Mouse (Mus musculus): ENCODE data around the gene Drd4.

Gene Drd4

GRCm38 (mm10) chr7:141335044-141335579 lies 43.3 kb downstream of the Drd4 start:
- DNase-seq (ENCODE audit: low spot score in 2 of 2): no peak

GRCm38 (mm10) chr7:141335682-141336081 lies 43.9 kb downstream of the Drd4 start:
- DNase-seq (ENCODE audit: low spot score in 2 of 2): no peak

- DNase-seq (ENCODE audit: low spot score in 2 of 2): no peak
Measured at GRCm38 (mm10) chr7:141336296-141336695, 44.5 kb downstream of the Drd4 start.

GRCm38 (mm10) chr7:141337716-141338416 lies 46.1 kb downstream of the Drd4 start:
- DNase-seq (ENCODE audit: low spot score in 2 of 2): no peak

- peak; percentile 81 to 85 for DNase-seq (ENCODE audit: low spot score in 2 of 2)
Measured at GRCm38 (mm10) chr7:141338576-141339131, 46.8 kb downstream of the Drd4 start, which contains the start of gene Eps8l2. Eps8l2 (plus strand) TSS chr7:141338880.

- DNase-seq (ENCODE audit: low spot score in 2 of 2): peak in 1 of 2 experiments; percentile 48
Measured at GRCm38 (mm10) chr7:141339215-141339920, 47.6 kb downstream of the Drd4 start.

- no peak for DNase-seq (ENCODE audit: low spot score in 2 of 2)
Measured at GRCm38 (mm10) chr7:141340023-141340422, 48.2 kb downstream of the Drd4 start.

- DNase-seq (ENCODE audit: low spot score in 2 of 2): peak in 1 of 2 experiments; percentile 42
Measured at GRCm38 (mm10) chr7:141340476-141340875, 48.7 kb downstream of the Drd4 start.

GRCm38 (mm10) chr7:141341689-141342226 lies 50.0 kb downstream of the Drd4 start:
- DNase-seq (ENCODE audit: low spot score in 2 of 2): no peak

- no peak for DNase-seq (ENCODE audit: low spot score in 2 of 2)
Measured at GRCm38 (mm10) chr7:141343230-141343629, 51.4 kb downstream of the Drd4 start.

GRCm38 (mm10) chr7:141343696-141344095 lies 51.9 kb downstream of the Drd4 start:
- no peak for DNase-seq (ENCODE audit: low spot score in 2 of 2)

GRCm38 (mm10) chr7:141344787-141345186 lies 53.0 kb downstream of the Drd4 start:
- no peak for DNase-seq (ENCODE audit: low spot score in 2 of 2)
